Mouse (Mus musculus): ENCODE data around the gene Sbf2. TPM values are rescaled to one million over a fixed set of nuclear protein-coding genes. Genes with fewer than 3 reads are reported as not detected.

Sbf2 gene
- polyA plus RNA-seq, 1 experiment from 2014 or later = 41.3 TPM

GRCm38 (mm10) chr7:110629892-110630666 is 15.4 kb upstream of the Sbf2 start:
- CTCF ChIA-PET = interaction anchor here (0.6 to 5.7 kb wide), 12 partner anchors 9 to 360 kb away, joined by 3 to 35 read pairs (median 4); no protein-coding TSS in a partner anchor
- TF ChIP-seq CTCF (IDR thresholded peaks at IDR 0.05) = peak; percentile 93
- DNase-seq (ENCODE audit: low read depth, low spot score) (no peak), ATAC-seq (peak; percentile 78)
- H3K27me3 ChIP-seq = no peaks in the 10 kb centered on the region
- POLR2A ChIA-PET = interaction anchor here (0.5 to 0.9 kb wide), 3 partner anchors 9 to 343 kb away, joined by 3 to 5 read pairs (median 3); no protein-coding TSS in a partner anchor
- in situ Hi-C loops (cut with MboI; ENCODE audit: low pct_unique_long_range_greater_than_20kb) = loop anchor here (5.0 kb wide), 3 partner anchors 83 to 343 kb away; no protein-coding TSS in a partner anchor

- ChIA-PET POLR2A (interaction anchor here (0.6 kb wide), 1 partner anchor 919 kb away, joined by 4 read pairs; no protein-coding TSS in a partner anchor), CTCF (interaction anchor here (1.2 kb wide), 1 partner anchor 196 kb away, joined by 3 read pairs; no protein-coding TSS in a partner anchor)
- no peaks in the 10 kb centered on the region for H3K27me3 ChIP-seq
- in situ Hi-C loops (cut with MboI; ENCODE audit: low pct_unique_long_range_greater_than_20kb) = loop anchor here (5.0 kb wide), 3 partner anchors 81 to 341 kb away; no protein-coding TSS in a partner anchor
- no peak for TF ChIP-seq CTCF (IDR thresholded peaks at IDR 0.05)
- ATAC-seq = no peak
- no peak for DNase-seq (ENCODE audit: low read depth, low spot score)
These were observed 14.1 kb upstream of the Sbf2 start for GRCm38 (mm10) chr7:110628611-110629354.

GRCm38 (mm10) chr7:110628273-110628600 is 13.5 kb upstream of the Sbf2 start:
- CTCF ChIA-PET = interaction anchor here (1.2 kb wide), 1 partner anchor 196 kb away, joined by 3 read pairs; no protein-coding TSS in a partner anchor
- no peak for DNase-seq (ENCODE audit: low read depth, low spot score)
- POLR2A ChIA-PET = interaction anchor here (0.6 kb wide), 1 partner anchor 919 kb away, joined by 4 read pairs; no protein-coding TSS in a partner anchor
- no peak for TF ChIP-seq CTCF (IDR thresholded peaks at IDR 0.05)
- in situ Hi-C loops (cut with MboI; ENCODE audit: low pct_unique_long_range_greater_than_20kb) = loop anchor here (5.0 kb wide), 3 partner anchors 81 to 341 kb away; no protein-coding TSS in a partner anchor
- H3K27me3 ChIP-seq = no peaks in the 10 kb centered on the region
- ATAC-seq = no peak

- DNase-seq (ENCODE audit: low read depth, low spot score) = no peak
- H3K27me3 ChIP-seq = no peaks in the 10 kb centered on the region
- ATAC-seq = no peak
- TF ChIP-seq CTCF (IDR thresholded peaks at IDR 0.05) = no peak
- ChIA-PET POLR2A (interaction anchor here (0.6 kb wide), 1 partner anchor 918 kb away, joined by 4 read pairs; no protein-coding TSS in a partner anchor), CTCF (interaction anchor here (1.2 kb wide), 1 partner anchor 195 kb away, joined by 3 read pairs; no protein-coding TSS in a partner anchor)
- in situ Hi-C loops (cut with MboI; ENCODE audit: low pct_unique_long_range_greater_than_20kb) = loop anchor here (5.0 kb wide), 3 partner anchors 80 to 340 kb away; no protein-coding TSS in a partner anchor
These were observed 13.0 kb upstream of the Sbf2 start, which contains the start of gene Adm for GRCm38 (mm10) chr7:110627486-110628272. Gene Adm, plus strand, starts transcription at chr7:110627661.

GRCm38 (mm10) chr7:110627099-110627482 is 12.4 kb upstream of the Sbf2 start:
- ChIA-PET CTCF (no interaction called here), POLR2A (no interaction called here)
- DNase-seq (ENCODE audit: low read depth, low spot score) = no peak
- ATAC-seq = no peak
- in situ Hi-C loops (cut with MboI; ENCODE audit: low pct_unique_long_range_greater_than_20kb) = loop anchor here (5.0 kb wide), 3 partner anchors 80 to 340 kb away; no protein-coding TSS in a partner anchor
- TF ChIP-seq CTCF (IDR thresholded peaks at IDR 0.05) = no peak
- H3K27me3 ChIP-seq = no peaks in the 10 kb centered on the region

DNA sequence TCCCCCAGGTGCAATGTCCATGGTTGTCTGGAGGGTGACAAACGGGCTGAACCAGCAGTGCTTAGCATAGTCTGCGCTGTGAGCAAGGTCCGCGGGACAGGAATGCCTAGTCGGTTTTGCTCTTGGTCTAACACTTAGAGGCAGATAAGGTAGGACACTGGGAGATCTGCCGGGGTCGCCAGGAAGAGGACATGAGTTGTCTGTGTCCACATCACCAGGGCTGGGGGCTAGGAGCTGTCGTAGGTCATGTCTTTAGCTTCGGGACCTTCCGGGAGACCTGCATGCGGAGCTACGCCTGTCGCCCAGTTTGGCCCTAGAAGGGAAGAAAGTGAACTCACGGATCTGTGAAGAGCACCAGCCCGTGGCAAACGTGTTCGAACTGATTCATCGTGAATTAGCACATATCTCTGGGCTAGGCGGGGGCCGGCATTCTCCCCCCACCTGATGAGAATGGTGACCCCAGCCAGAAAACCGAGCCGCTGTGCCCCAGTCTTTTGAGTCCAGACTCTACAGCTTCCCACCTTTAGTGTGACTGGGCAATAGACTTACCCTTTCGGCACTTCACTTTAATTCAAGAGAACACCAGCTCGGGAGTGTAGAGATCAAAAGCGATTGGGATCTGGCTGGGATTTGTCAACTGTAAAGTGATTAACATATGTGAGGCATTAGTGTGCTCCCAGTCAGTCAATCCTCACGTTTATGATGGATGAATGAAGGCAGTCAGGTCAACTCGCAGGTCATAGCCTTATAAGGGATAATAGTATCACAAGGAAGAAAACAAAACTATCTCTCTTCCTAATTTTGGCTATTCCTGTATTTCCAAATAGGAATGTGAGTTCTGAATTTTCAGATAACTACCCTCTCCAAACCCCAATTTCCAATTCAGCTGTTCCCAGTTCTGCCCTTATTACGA is 11.7 kb upstream of the Sbf2 start:
- POLR2A ChIA-PET = no interaction called here
- no peaks in the 10 kb centered on the region for H3K27me3 ChIP-seq
- no peak for TF ChIP-seq CTCF (IDR thresholded peaks at IDR 0.05)
- DNase-seq (ENCODE audit: low read depth, low spot score) (no peak), ATAC-seq (no peak)
- in situ Hi-C loops (cut with MboI; ENCODE audit: low pct_unique_long_range_greater_than_20kb) = loop anchor here (5.0 kb wide), 3 partner anchors 79 to 339 kb away; no protein-coding TSS in a partner anchor
- CTCF ChIA-PET = no interaction called here

GRCm38 (mm10) chr7:110625489-110625888 is 10.8 kb upstream of the Sbf2 start:
- H3K27me3 ChIP-seq = no peaks in the 10 kb centered on the region
- POLR2A ChIA-PET = no interaction called here
- TF ChIP-seq CTCF (IDR thresholded peaks at IDR 0.05) = no peak
- no peak for ATAC-seq
- CTCF ChIA-PET = interaction anchor here (1.7 kb wide), 1 partner anchor 223 kb away, joined by 3 read pairs; no protein-coding TSS in a partner anchor
- DNase-seq (ENCODE audit: low read depth, low spot score) = no peak
- in situ Hi-C loops (cut with MboI; ENCODE audit: low pct_unique_long_range_greater_than_20kb) = loop anchor here (5.0 kb wide), 3 partner anchors 78 to 338 kb away; no protein-coding TSS in a partner anchor

GRCm38 (mm10) chr7:110624961-110625360 is 10.2 kb upstream of the Sbf2 start:
- ChIA-PET CTCF (interaction anchor here (1.7 kb wide), 1 partner anchor 223 kb away, joined by 3 read pairs; no protein-coding TSS in a partner anchor), POLR2A (interaction anchor here (1.5 kb wide), 1 partner anchor 9 kb away, joined by 4 read pairs; no protein-coding TSS in a partner anchor)
- ATAC-seq (no peak), DNase-seq (ENCODE audit: low read depth, low spot score) (no peak)
- TF ChIP-seq CTCF (IDR thresholded peaks at IDR 0.05) = no peak
- no peaks in the 10 kb centered on the region for H3K27me3 ChIP-seq
- in situ Hi-C loops (cut with MboI; ENCODE audit: low pct_unique_long_range_greater_than_20kb) = loop anchor here (5.0 kb wide), 3 partner anchors 78 to 338 kb away; no protein-coding TSS in a partner anchor
